ENCODE assay signal across 7 mouse cellular contexts in the genomic region with DNA sequence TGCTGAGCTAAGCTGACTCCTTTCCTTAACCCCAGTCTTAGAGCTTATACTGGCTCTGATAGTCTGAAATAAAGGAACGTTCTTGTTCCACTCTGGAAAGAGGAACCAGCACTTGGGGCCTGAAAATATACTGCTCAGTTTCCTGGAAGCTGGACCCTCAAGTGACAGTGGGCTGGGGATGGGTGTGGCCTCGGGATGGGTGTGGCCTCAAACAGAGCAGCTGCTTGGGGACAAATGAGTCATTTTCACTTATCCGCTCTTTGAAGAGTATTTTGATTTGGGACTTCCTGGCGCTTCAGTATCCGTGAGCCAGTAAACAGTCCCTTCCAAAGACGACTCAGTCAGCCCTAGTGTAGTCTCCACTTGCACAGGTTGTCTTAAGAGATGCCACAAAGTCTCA. TPM values are rescaled to one million over a fixed set of nuclear protein-coding genes. Genes with fewer than 3 reads are reported as not detected.
DNase-seq lines count a peak whose midpoint lies in the region.

No protein-coding gene starts in this region.

- peak; percentile 29 to 74 for DNase-seq in left cerebral cortex, postnatal 10 days (ENCODE audit: extremely low spot score in 1 of 2, low spot score in 2 of 2)
- DNase-seq in left cerebral cortex, adult 11 months (ENCODE audit: low spot score): no peak
- peak; percentile 31 for DNase-seq in brain, adult 2 months (ENCODE audit: low read depth, low spot score)
- peak; percentile 62 for DNase-seq in induced T-regulatory cell, adult 2 months (ENCODE audit: low read depth)
- peak; percentile 34 to 67 for DNase-seq in natural killer cell, adult 2 months (ENCODE audit: low spot score in 2 of 2)
- no peak for DNase-seq in neural tube, embryonic 10.5 days (ENCODE audit: extremely low spot score, low spot score)
- DNase-seq in urinary bladder, adult 18-20 months (ENCODE audit: low spot score in 2 of 2): no peak

- intact Hi-C loops in left cerebral cortex, postnatal 10 days (cut with DNase I): no loop called here

RNA-seq across cellular contexts. Expression of a gene that starts 8.6 kb away (rescaled TPM):
- total RNA-seq in left cerebral cortex, postnatal 10 days (2021): 1 to 10 TPM; 4.5 to 5.7 TPM

RNA-seq across cellular contexts. Expression of a gene that starts 31.9 kb away (rescaled TPM):
- total RNA-seq in left cerebral cortex, postnatal 10 days (2021): 1 to 10 TPM; 1.1 to 3.5 TPM

RNA-seq across cellular contexts. Expression of a gene that starts 34.4 kb away (rescaled TPM):
- total RNA-seq in left cerebral cortex, postnatal 10 days (2021): under 1 TPM; 0.24 TPM

RNA-seq across cellular contexts. Expression of a gene that starts 53.5 kb away (rescaled TPM):
- total RNA-seq in left cerebral cortex, postnatal 10 days (2021): 10 to 100 TPM; 28.8 to 33.2 TPM

Comparison
In these comparisons a context has a peak if more than half of its experiments do, and no peak if none do; other contexts are left out.
1. DNase-seq: peak in left cerebral cortex, postnatal 10 days (2 of 2), brain, adult 2 months (single experiment), induced T-regulatory cell, adult 2 months (single experiment) and natural killer cell, adult 2 months (2 of 2); none in left cerebral cortex, adult 11 months (single experiment), neural tube, embryonic 10.5 days (single experiment) and urinary bladder, adult 18-20 months (0 of 2).